Mouse (Mus musculus): ENCODE measurements at regions not wholly inside any gene's neighbourhood (a gene's known extent, or its start where the extent isn't known, plus 50 kb on each side); places are given as distances from the start of the nearest gene placed in this dataset.

- Histone ChIP-seq H3K27ac (replicated peaks; ENCODE audit: low read depth, low read length) (no peak overlapping the region), H3K36me3 (replicated peaks; ENCODE audit: control insufficient read depth, insufficient read depth, low read depth, low read length) (no peaks in the 10 kb centered on the region), H3K9ac (replicated peaks; ENCODE audit: low read length) (no peak overlapping the region), H3K4me2 (ENCODE audit: low read depth, low read length) (no peak overlapping the region), H3K27me3 (ENCODE audit: control insufficient read depth, insufficient read depth, low read length) (no peaks in the 10 kb centered on the region), H3K4me3 (ENCODE audit: low read depth, low read length) (no peak overlapping the region), H3K9me3 (replicated peaks; ENCODE audit: control insufficient read depth, low read length) (no peaks in the 10 kb centered on the region), H3K4me1 (ENCODE audit: control insufficient read depth, insufficient read depth, low read length) (no peaks in the 10 kb centered on the region)
- ATAC-seq (replicated peaks; ENCODE audit: insufficient number of reproducible peaks, low FRiP score, low TSS enrichment, low read depth) (no peak), DNase-seq (ENCODE audit: low spot score) (no peak)
- 76% methylated on average over 9 of the region's 9 CpGs for WGBS
Observed at GRCm38 (mm10) chr3:102310243-102310642, 105.8 kb upstream of the Vangl1 start.

GRCm38 (mm10) chr3:102309756-102310155 lies 105.3 kb upstream of the Vangl1 start:
- WGBS = 32% methylated on average over 9 of the region's 9 CpGs
- Histone ChIP-seq H3K36me3 (replicated peaks; ENCODE audit: control insufficient read depth, insufficient read depth, low read depth, low read length) (no peaks in the 10 kb centered on the region), H3K4me1 (ENCODE audit: control insufficient read depth, insufficient read depth, low read length) (no peaks in the 10 kb centered on the region), H3K4me3 (ENCODE audit: low read depth, low read length) (no peak overlapping the region), H3K27ac (replicated peaks; ENCODE audit: low read depth, low read length) (no peak overlapping the region), H3K27me3 (ENCODE audit: control insufficient read depth, insufficient read depth, low read length) (no peaks in the 10 kb centered on the region), H3K9ac (replicated peaks; ENCODE audit: low read length) (no peak overlapping the region), H3K4me2 (ENCODE audit: low read depth, low read length) (no peak overlapping the region), H3K9me3 (replicated peaks; ENCODE audit: control insufficient read depth, low read length) (no peaks in the 10 kb centered on the region)
- 0 out of 2 replicates have a peak, but pooled peaks have one; percentile 56 for ATAC-seq (replicated peaks; ENCODE audit: insufficient number of reproducible peaks, low FRiP score, low TSS enrichment, low read depth)
- peak; percentile 74 for DNase-seq (ENCODE audit: low spot score)

GRCm38 (mm10) chr3:102307656-102308055 lies 103.2 kb upstream of the Vangl1 start:
- H3K27ac ChIP-seq (replicated peaks; ENCODE audit: low read depth, low read length) = no peak overlapping the region
- H3K4me1 ChIP-seq (ENCODE audit: control insufficient read depth, insufficient read depth, low read length) = no peaks in the 10 kb centered on the region
- H3K9me3 ChIP-seq (replicated peaks; ENCODE audit: control insufficient read depth, low read length) = no peaks in the 10 kb centered on the region
- H3K4me3 ChIP-seq (ENCODE audit: low read depth, low read length) = no peak overlapping the region
- 65% methylated on average over 1 of the region's 1 CpGs for WGBS
- H3K27me3 ChIP-seq (ENCODE audit: control insufficient read depth, insufficient read depth, low read length) = no peaks in the 10 kb centered on the region
- no peak overlapping the region for H3K4me2 ChIP-seq (ENCODE audit: low read depth, low read length)
- no peaks in the 10 kb centered on the region for H3K36me3 ChIP-seq (replicated peaks; ENCODE audit: control insufficient read depth, insufficient read depth, low read depth, low read length)
- DNase-seq (ENCODE audit: low spot score) (no peak), ATAC-seq (replicated peaks; ENCODE audit: insufficient number of reproducible peaks, low FRiP score, low TSS enrichment, low read depth) (no peak)
- H3K9ac ChIP-seq (replicated peaks; ENCODE audit: low read length) = no peak overlapping the region

- no peaks in the 10 kb centered on the region for H3K36me3 ChIP-seq (replicated peaks; ENCODE audit: control insufficient read depth, insufficient read depth, low read depth, low read length)
- H3K4me2 ChIP-seq (ENCODE audit: low read depth, low read length) = no peak overlapping the region
- no peak overlapping the region for H3K4me3 ChIP-seq (ENCODE audit: low read depth, low read length)
- no peak overlapping the region for H3K9ac ChIP-seq (replicated peaks; ENCODE audit: low read length)
- no peak overlapping the region for H3K27ac ChIP-seq (replicated peaks; ENCODE audit: low read depth, low read length)
- ATAC-seq (replicated peaks; ENCODE audit: insufficient number of reproducible peaks, low FRiP score, low TSS enrichment, low read depth) (no peak), DNase-seq (ENCODE audit: low spot score) (no peak)
- 86% methylated on average over 3 of the region's 3 CpGs for WGBS
- no peaks in the 10 kb centered on the region for H3K9me3 ChIP-seq (replicated peaks; ENCODE audit: control insufficient read depth, low read length)
- no peaks in the 10 kb centered on the region for H3K4me1 ChIP-seq (ENCODE audit: control insufficient read depth, insufficient read depth, low read length)
- no peaks in the 10 kb centered on the region for H3K27me3 ChIP-seq (ENCODE audit: control insufficient read depth, insufficient read depth, low read length)
Observed at GRCm38 (mm10) chr3:102292385-102292784, 87.9 kb upstream of the Vangl1 start.

- no peaks in the 10 kb centered on the region for H3K9me3 ChIP-seq (replicated peaks; ENCODE audit: control insufficient read depth, low read length)
- no peak overlapping the region for H3K4me2 ChIP-seq (ENCODE audit: low read depth, low read length)
- no peaks in the 10 kb centered on the region for H3K27me3 ChIP-seq (ENCODE audit: control insufficient read depth, insufficient read depth, low read length)
- H3K4me3 ChIP-seq (ENCODE audit: low read depth, low read length) = no peak overlapping the region
- H3K36me3 ChIP-seq (replicated peaks; ENCODE audit: control insufficient read depth, insufficient read depth, low read depth, low read length) = no peaks in the 10 kb centered on the region
- 80% methylated on average over 4 of the region's 4 CpGs for WGBS
- no peaks in the 10 kb centered on the region for H3K4me1 ChIP-seq (ENCODE audit: control insufficient read depth, insufficient read depth, low read length)
- DNase-seq (ENCODE audit: low spot score) (no peak), ATAC-seq (replicated peaks; ENCODE audit: insufficient number of reproducible peaks, low FRiP score, low TSS enrichment, low read depth) (no peak)
- no peak overlapping the region for H3K27ac ChIP-seq (replicated peaks; ENCODE audit: low read depth, low read length)
- H3K9ac ChIP-seq (replicated peaks; ENCODE audit: low read length) = no peak overlapping the region
Observed at GRCm38 (mm10) chr3:102281983-102282382, 77.5 kb upstream of the Vangl1 start.

- no peaks in the 10 kb centered on the region for H3K9me3 ChIP-seq (replicated peaks; ENCODE audit: control insufficient read depth, low read length)
- ATAC-seq (replicated peaks; ENCODE audit: insufficient number of reproducible peaks, low FRiP score, low TSS enrichment, low read depth) (no peak), DNase-seq (ENCODE audit: low spot score) (no peak)
- H3K27me3 ChIP-seq (ENCODE audit: control insufficient read depth, insufficient read depth, low read length) = no peaks in the 10 kb centered on the region
- H3K4me3 ChIP-seq (ENCODE audit: low read depth, low read length) = no peak overlapping the region
- H3K36me3 ChIP-seq (replicated peaks; ENCODE audit: control insufficient read depth, insufficient read depth, low read depth, low read length) = no peaks in the 10 kb centered on the region
- no peak overlapping the region for H3K9ac ChIP-seq (replicated peaks; ENCODE audit: low read length)
- no peak overlapping the region for H3K27ac ChIP-seq (replicated peaks; ENCODE audit: low read depth, low read length)
- no peaks in the 10 kb centered on the region for H3K4me1 ChIP-seq (ENCODE audit: control insufficient read depth, insufficient read depth, low read length)
- H3K4me2 ChIP-seq (ENCODE audit: low read depth, low read length) = no peak overlapping the region
- 76% methylated on average over 2 of the region's 2 CpGs for WGBS
Observed at GRCm38 (mm10) chr3:102276758-102277157, 72.3 kb upstream of the Vangl1 start.

- Histone ChIP-seq H3K4me3 (ENCODE audit: low read depth, low read length) (no peak overlapping the region), H3K27ac (replicated peaks; ENCODE audit: low read depth, low read length) (no peak overlapping the region), H3K9me3 (replicated peaks; ENCODE audit: control insufficient read depth, low read length) (no peaks in the 10 kb centered on the region), H3K36me3 (replicated peaks; ENCODE audit: control insufficient read depth, insufficient read depth, low read depth, low read length) (no peaks in the 10 kb centered on the region), H3K27me3 (ENCODE audit: control insufficient read depth, insufficient read depth, low read length) (no peaks in the 10 kb centered on the region), H3K4me1 (ENCODE audit: control insufficient read depth, insufficient read depth, low read length) (no peaks in the 10 kb centered on the region), H3K9ac (replicated peaks; ENCODE audit: low read length) (no peak overlapping the region), H3K4me2 (ENCODE audit: low read depth, low read length) (no peak overlapping the region)
- ATAC-seq (replicated peaks; ENCODE audit: insufficient number of reproducible peaks, low FRiP score, low TSS enrichment, low read depth) (no peak), DNase-seq (ENCODE audit: low spot score) (no peak)
- 83% methylated on average over 2 of the region's 2 CpGs for WGBS
Observed at GRCm38 (mm10) chr3:102276283-102276682, 71.8 kb upstream of the Vangl1 start.

- no peaks in the 10 kb centered on the region for H3K27me3 ChIP-seq (ENCODE audit: control insufficient read depth, insufficient read depth, low read length)
- no peak for DNase-seq (ENCODE audit: low spot score)
- no peak for ATAC-seq (replicated peaks; ENCODE audit: insufficient number of reproducible peaks, low FRiP score, low TSS enrichment, low read depth)
- H3K36me3 ChIP-seq (replicated peaks; ENCODE audit: control insufficient read depth, insufficient read depth, low read depth, low read length) = no peaks in the 10 kb centered on the region
- H3K4me3 ChIP-seq (ENCODE audit: low read depth, low read length) = no peak overlapping the region
- H3K4me1 ChIP-seq (ENCODE audit: control insufficient read depth, insufficient read depth, low read length) = no peaks in the 10 kb centered on the region
- no peak overlapping the region for H3K4me2 ChIP-seq (ENCODE audit: low read depth, low read length)
- H3K27ac ChIP-seq (replicated peaks; ENCODE audit: low read depth, low read length) = no peak overlapping the region
- H3K9ac ChIP-seq (replicated peaks; ENCODE audit: low read length) = no peak overlapping the region
- 79% methylated on average over 7 of the region's 7 CpGs for WGBS
- H3K9me3 ChIP-seq (replicated peaks; ENCODE audit: control insufficient read depth, low read length) = no peaks in the 10 kb centered on the region
Observed at GRCm38 (mm10) chr3:102275256-102276022, 70.9 kb upstream of the Vangl1 start.
